Mouse (Mus musculus) heart, postnatal 0 days (tissue): Measurements from ENCODE around the gene Cma2. TPM values are rescaled to one million over a fixed set of nuclear protein-coding genes. Genes with fewer than 3 reads are reported as not detected.

Experiments used
- ATAC-seq: fragments of 200-750 bp; cut with Nextera tagmentation; 2 replicates; pipeline ENCODE4 v1.8.0; 2017; ENCODE audit warnings: low read depth, moderate number of reproducible peaks, moderate library complexity; ENCODE audit not compliant: insufficient read depth
- DNase-seq: peaks from one replicate; pipeline ENCODE4 v3.0.0-alpha.2; 2016; ENCODE audit warnings: low spot score
- H3K27ac ChIP-seq: fragments of 300-500 bp; sonication (generic); 2 replicates; pipeline ENCODE4 v1.5.1; 2014; ENCODE audit warnings: low read depth, mild to moderate bottlenecking
- H3K27me3 ChIP-seq: fragments of 300-500 bp; sonication (generic); 2 replicates; pipeline ENCODE4 v1.6.1; 2014; ENCODE audit warnings: low read length, mixed read lengths; ENCODE audit not compliant: control insufficient read depth, insufficient read depth
- H3K36me3 ChIP-seq: fragments of 300-500 bp; sonication (generic); replicated peaks from 2 replicates; pipeline ENCODE4 v1.6.1; 2014; ENCODE audit warnings: low read length, mixed read lengths; ENCODE audit not compliant: control insufficient read depth, insufficient read depth
- H3K4me1 ChIP-seq: fragments of 300-500 bp; sonication (generic); 2 replicates; pipeline ENCODE4 v1.6.1; 2014; ENCODE audit warnings: antibody characterized with exemption; ENCODE audit not compliant: control insufficient read depth, insufficient read depth
- H3K4me2 ChIP-seq: fragments of 300-500 bp; sonication (generic); 2 replicates; pipeline ENCODE4 v1.6.1; 2014; ENCODE audit warnings: low read depth, mild to moderate bottlenecking, low read length, moderate library complexity
- H3K4me3 ChIP-seq: fragments of 300-500 bp; sonication (generic); 2 replicates; pipeline ENCODE4 v1.5.1; 2014; ENCODE audit warnings: low read depth, low read length
- H3K9ac ChIP-seq: fragments of 300-500 bp; sonication (generic); replicated peaks from 2 replicates; pipeline ENCODE4 v1.6.1; 2014; ENCODE audit warnings: low read depth, low read length, mixed read lengths
- H3K9me3 ChIP-seq: fragments of 300-500 bp; sonication (generic); replicated peaks from 2 replicates; pipeline ENCODE4 v1.6.1; 2016; ENCODE audit warnings: low read length; ENCODE audit not compliant: control insufficient read depth
- CTCF ChIP-seq: IDR thresholded peaks from 2 replicates; pipeline ENCODE4 v1.5.1; 2016; ENCODE audit warnings: antibody characterized with exemption, control low read depth, low read depth
- EP300 ChIP-seq: IDR thresholded peaks from 2 replicates; pipeline ENCODE4 v1.6.1; 2016; ENCODE audit warnings: antibody characterized with exemption, low read depth
- WGBS: fragments of 180-500 bp; shearing (Covaris S2); extraction: QIAGEN DNeasy Blood & Tissue Kit; methylation state at CpG from one replicate; pipeline ENCODE4 v1.1.7; 2014; 5-methylcytosine and 5-hydroxymethylcytosine counted together
- polyA plus RNA-seq: library from polyadenylated mRNA; unstranded; fragments of >200 nt; fragmentation: Nextera tagmentation; extraction: Ambion mirVana; gene quantifications from 2 replicates; pipeline ENCODE4 v1.2.1, GENCODE M21; 2015
- total RNA-seq: library from RNA; depleted of rRNA; stranded (reverse); fragments of >200 nt; gene quantifications from 2 replicates; pipeline ENCODE4 v1.2.3, GENCODE M21; 2014; ENCODE audit warnings: low replicate concordance; rRNA removed

Gene Cma2
- total RNA-seq (not detected in 2 replicates), polyA plus RNA-seq (not detected in 2 replicates)

GRCm38 (mm10) chr14:55950346-55951030, at the start of gene Cma2:
TSS of gene Cma2 (plus strand) at chr14:55950980.
- Histone ChIP-seq H3K4me1 (peaks cover 9% of the 10 kb centered on the region), H3K9me3 (no peaks in the 10 kb centered on the region), H3K4me2 (no peak within 1 kb of the TSS), H3K27ac (no peak within 1 kb of the TSS), H3K27me3 (no peaks in the 10 kb centered on the region), H3K4me3 (no peak within 1 kb of the TSS), H3K36me3 (no peaks in the 10 kb centered on the region), H3K9ac (no peak within 1 kb of the TSS)
- no peak for ATAC-seq
- no peak for DNase-seq
- WGBS, result 81% methylated on average over 6 of the region's 6 CpGs
- TF ChIP-seq CTCF, result no peak
- TF ChIP-seq EP300, result no peak

DNA sequence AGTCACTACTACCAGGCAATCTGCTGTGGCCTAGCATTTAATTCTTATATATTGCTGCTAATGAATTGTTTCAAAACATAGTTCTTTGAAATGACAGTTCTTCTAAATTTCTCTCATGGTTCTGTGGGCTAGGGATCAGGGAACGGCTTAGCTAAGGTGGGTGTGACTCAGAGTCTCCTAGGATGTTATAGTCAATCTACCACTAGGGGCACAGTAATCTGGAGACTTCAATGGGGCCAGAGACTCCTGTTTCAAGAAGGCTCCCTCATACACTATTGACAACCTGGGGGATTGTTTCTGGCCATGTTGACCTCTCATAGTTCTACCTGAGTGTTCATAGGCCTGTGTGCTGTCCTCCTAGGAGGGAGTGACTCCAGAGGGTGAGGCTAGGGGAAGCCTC, 45.3 kb upstream of the Cma2 start:
- Histone ChIP-seq H3K36me3 (no peaks in the 10 kb centered on the region), H3K4me1 (peaks cover 4% of the 10 kb centered on the region)
- WGBS, result 0% methylated on average over 1 of the region's 1 CpGs

DNA sequence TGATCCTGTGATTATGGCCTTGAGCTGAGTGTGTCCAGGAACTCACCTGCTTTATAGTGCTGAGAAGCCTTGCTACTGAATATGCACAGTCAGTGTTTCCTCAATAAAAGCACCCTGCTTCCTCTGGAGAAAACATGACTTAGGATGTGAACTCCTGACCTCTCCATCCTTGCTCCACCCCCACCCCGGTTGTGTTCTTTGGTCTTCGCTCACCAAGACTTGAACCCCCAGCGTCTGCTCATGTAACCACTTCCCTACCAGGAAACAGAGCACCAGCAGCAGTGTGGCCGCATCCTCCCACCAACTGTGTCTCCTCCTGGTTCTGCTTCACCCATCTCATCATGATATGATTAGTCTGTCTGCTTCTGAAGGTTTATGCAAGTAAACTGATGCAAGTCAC, 37.4 kb upstream of the Cma2 start:
- ATAC-seq, result no peak
- no peaks in the 10 kb centered on the region for H3K36me3 ChIP-seq

More for the DNA sequence above, 45.3 kb upstream of the Cma2 start:
- Histone ChIP-seq H3K9ac (no peak overlapping the region), H3K4me3 (no peak overlapping the region), H3K9me3 (no peaks in the 10 kb centered on the region), H3K4me2 (no peak overlapping the region), H3K27me3 (no peaks in the 10 kb centered on the region), H3K27ac (no peak overlapping the region)
- ATAC-seq (no peak), DNase-seq (no peak)
- TF ChIP-seq EP300, result no peak
- TF ChIP-seq CTCF, result peak; percentile 45

GRCm38 (mm10) chr14:55918240-55919082, 32.3 kb upstream of the Cma2 start:
- no peaks in the 10 kb centered on the region for H3K27me3 ChIP-seq
- no peak overlapping the region for H3K4me3 ChIP-seq
- H3K9ac ChIP-seq, result no peak overlapping the region
- TF ChIP-seq EP300, result no peak
- peak; percentile 95 for TF ChIP-seq CTCF
- ATAC-seq (peak; percentile 69), DNase-seq (peak; percentile 86)
- no peaks in the 10 kb centered on the region for H3K36me3 ChIP-seq
- H3K4me2 ChIP-seq, result no peak overlapping the region
- H3K4me1 ChIP-seq, result no peaks in the 10 kb centered on the region
- no peaks in the 10 kb centered on the region for H3K9me3 ChIP-seq
- no peak overlapping the region for H3K27ac ChIP-seq
- WGBS, result 38% methylated on average over 14 of the region's 14 CpGs

More for the DNA sequence above, 37.4 kb upstream of the Cma2 start:
- Histone ChIP-seq H3K27ac (no peak overlapping the region), H3K4me2 (no peak overlapping the region), H3K9me3 (no peaks in the 10 kb centered on the region), H3K9ac (no peak overlapping the region), H3K4me3 (no peak overlapping the region), H3K4me1 (no peaks in the 10 kb centered on the region), H3K27me3 (no peaks in the 10 kb centered on the region)
- DNase-seq, result no peak
- WGBS, result 50% methylated on average over 4 of the region's 4 CpGs
- no peak for TF ChIP-seq EP300
- TF ChIP-seq CTCF, result no peak

DNA sequence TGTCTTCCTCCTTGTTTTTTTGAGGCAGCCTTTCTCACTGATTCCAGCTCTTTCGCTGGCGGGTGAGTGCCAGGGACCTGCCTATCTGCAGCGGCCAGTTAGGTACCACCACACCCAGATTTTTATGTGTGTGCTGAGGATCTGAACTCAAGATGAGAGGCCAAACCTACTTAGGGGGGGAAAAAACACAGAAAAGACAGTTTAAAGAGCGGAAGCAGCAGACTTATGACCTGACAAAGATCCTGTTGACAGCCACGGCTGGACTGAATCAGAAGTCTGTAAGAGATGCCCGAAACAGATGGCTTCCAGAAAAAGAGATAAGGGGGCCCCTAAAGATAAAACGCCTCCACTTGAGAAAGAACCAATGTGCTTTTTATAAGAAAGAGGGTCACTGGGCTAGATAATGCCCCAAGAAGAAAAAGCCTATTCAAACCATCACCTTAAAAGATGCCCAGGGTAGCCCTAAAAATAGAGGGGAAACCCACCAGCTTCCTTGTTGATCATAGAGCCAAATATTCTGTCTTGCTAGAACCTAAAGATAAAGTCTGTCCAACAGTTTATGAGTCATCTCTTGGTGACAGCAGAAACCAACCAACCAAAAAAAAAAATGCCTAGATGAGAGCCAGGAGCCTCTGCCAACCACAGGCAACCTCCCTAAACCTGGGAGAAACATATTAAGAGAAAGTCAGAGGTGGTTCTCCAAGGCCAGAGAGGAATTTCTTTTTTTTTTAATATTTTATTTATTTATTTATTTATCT, 28.1 kb upstream of the Cma2 start:
- Histone ChIP-seq H3K36me3 (no peaks in the 10 kb centered on the region), H3K4me1 (no peaks in the 10 kb centered on the region), H3K9ac (no peak overlapping the region), H3K27me3 (no peaks in the 10 kb centered on the region), H3K9me3 (no peaks in the 10 kb centered on the region), H3K27ac (no peak overlapping the region), H3K4me2 (no peak overlapping the region), H3K4me3 (no peak overlapping the region)
- TF ChIP-seq EP300, result no peak
- TF ChIP-seq CTCF, result no peak
- DNase-seq (no peak), ATAC-seq (no peak)
- 22% methylated on average over 7 of the region's 7 CpGs for WGBS
